Mouse (Mus musculus) liver, embryonic 15.5 days (tissue): Measurements from ENCODE around the gene Olfr469. TPM values are rescaled to one million over a fixed set of nuclear protein-coding genes. Genes with fewer than 3 reads are reported as not detected.
"Not testable (repeated sequence)": the region's sequence is repeated elsewhere in the genome, so short reads cannot be mapped to it uniquely, and the experiment has no call there.

Experiments
- ATAC-seq: fragments of 200-750 bp; cut with Nextera tagmentation; 2 replicates; pipeline ENCODE4 v1.8.0; 2017; ENCODE audit warnings: moderate number of reproducible peaks, mild to moderate bottlenecking, moderate library complexity; ENCODE audit not compliant: insufficient read depth
- H3K27ac ChIP-seq: fragments of 300-500 bp; sonication (generic); replicated peaks from 2 replicates; pipeline ENCODE4 v1.5.1; 2015; ENCODE audit warnings: mild to moderate bottlenecking, inconsistent platforms
- H3K27me3 ChIP-seq: fragments of 300-500 bp; sonication (generic); 2 replicates; pipeline ENCODE4 v1.6.1; 2015; ENCODE audit warnings: mild to moderate bottlenecking, inconsistent platforms
- H3K36me3 ChIP-seq: fragments of 300-500 bp; sonication (generic); replicated peaks from 2 replicates; pipeline ENCODE4 v1.6.1; 2015; ENCODE audit warnings: moderate library complexity, mild to moderate bottlenecking, inconsistent platforms
- H3K4me1 ChIP-seq: fragments of 300-500 bp; sonication (generic); replicated peaks from 2 replicates; pipeline ENCODE4 v1.6.1; 2015; ENCODE audit warnings: inconsistent platforms
- H3K4me2 ChIP-seq: fragments of 300-500 bp; sonication (generic); 2 replicates; pipeline ENCODE4 v1.6.1; 2015; ENCODE audit warnings: moderate library complexity, mild to moderate bottlenecking, inconsistent platforms
- H3K4me3 ChIP-seq: fragments of 300-500 bp; sonication (generic); replicated peaks from 2 replicates; pipeline ENCODE4 v1.5.1; 2015; ENCODE audit warnings: mild to moderate bottlenecking, inconsistent platforms
- H3K9ac ChIP-seq: fragments of 300-500 bp; sonication (generic); 2 replicates; pipeline ENCODE4 v1.6.1; 2015; ENCODE audit warnings: moderate library complexity, mild to moderate bottlenecking, inconsistent platforms
- H3K9me3 ChIP-seq: fragments of 300-500 bp; sonication (generic); replicated peaks from 2 replicates; pipeline ENCODE4 v1.6.1; 2016; ENCODE audit warnings: inconsistent platforms
- WGBS: fragments of 180-500 bp; shearing (Covaris S2); methylation state at CpG from one replicate; pipeline ENCODE4 v1.1.7; 2015; ENCODE audit warnings: mixed read lengths; ENCODE audit not compliant: insufficient replicate concordance; 5-methylcytosine and 5-hydroxymethylcytosine counted together
- polyA plus RNA-seq: library from polyadenylated mRNA; unstranded; fragments of >200 nt; fragmentation: Nextera tagmentation; extraction: Ambion mirVana; gene quantifications from 2 replicates; pipeline ENCODE4 v1.2.1, GENCODE M21; 2015

Olfr469 gene
- not detected in 2 replicates for polyA plus RNA-seq

- not testable (repeated sequence) for H3K4me3 ChIP-seq, H3K4me2 ChIP-seq, H3K9me3 ChIP-seq, H3K36me3 ChIP-seq, H3K4me1 ChIP-seq, H3K9ac ChIP-seq, H3K27ac ChIP-seq, H3K27me3 ChIP-seq, ATAC-seq
Observed at GRCm38 (mm10) chr7:107825441-107825840, at the start of gene Olfr469. Gene Olfr469, minus strand, starts transcription at chr7:107825541.

GRCm38 (mm10) chr7:107847390-107847789 is 22.0 kb upstream of the Olfr469 start, which contains the start of gene Olfr470:
Gene Olfr470, minus strand, starts transcription at chr7:107847490.
- H3K27me3 ChIP-seq, H3K9ac ChIP-seq, H3K4me2 ChIP-seq, H3K4me1 ChIP-seq, H3K4me3 ChIP-seq, ATAC-seq, H3K9me3 ChIP-seq, H3K36me3 ChIP-seq, H3K27ac ChIP-seq: not testable (repeated sequence)
- 46% methylated on average over 1 of the region's 1 CpGs for WGBS

- H3K4me3 ChIP-seq = no peak overlapping the region
- no peaks in the 10 kb centered on the region for H3K27me3 ChIP-seq
- no peak overlapping the region for H3K9ac ChIP-seq
- H3K27ac ChIP-seq = no peak overlapping the region
- WGBS = 58% methylated on average over 1 of the region's 1 CpGs
- ATAC-seq = no peak
- H3K36me3 ChIP-seq = no peaks in the 10 kb centered on the region
- H3K4me2 ChIP-seq = no peak overlapping the region
- H3K4me1 ChIP-seq = no peaks in the 10 kb centered on the region
- no peaks in the 10 kb centered on the region for H3K9me3 ChIP-seq
Observed at GRCm38 (mm10) chr7:107841719-107842118, 16.4 kb upstream of the Olfr469 start.

- not testable (repeated sequence) for H3K36me3 ChIP-seq, H3K27ac ChIP-seq, H3K9ac ChIP-seq, H3K9me3 ChIP-seq, H3K4me3 ChIP-seq, H3K27me3 ChIP-seq, ATAC-seq, H3K4me2 ChIP-seq, H3K4me1 ChIP-seq
- 34% methylated on average over 2 of the region's 2 CpGs for WGBS
Observed at GRCm38 (mm10) chr7:107823867-107824266, 1.5 kb downstream of the Olfr469 start.

DNA sequence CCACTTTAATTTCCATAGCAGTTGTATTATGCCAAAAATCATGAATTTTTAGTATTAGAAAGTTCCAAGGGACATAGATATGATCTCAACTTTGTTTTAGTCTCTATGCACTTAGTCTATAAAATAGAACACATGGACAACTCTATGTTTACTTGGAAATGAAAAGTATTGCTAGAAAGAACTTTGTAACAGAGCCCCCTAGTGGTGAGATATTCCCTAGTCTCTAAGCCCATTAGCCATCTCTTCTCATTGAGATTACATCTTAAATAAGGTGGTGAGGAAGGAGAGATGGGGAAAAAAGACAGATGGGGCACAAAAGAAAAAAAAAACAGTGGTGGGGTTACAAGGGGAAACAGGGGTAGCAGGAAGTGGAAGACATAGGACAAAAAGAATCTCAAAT is 5.9 kb downstream of the Olfr469 start:
- no peaks in the 10 kb centered on the region for H3K27me3 ChIP-seq
- no peak overlapping the region for H3K27ac ChIP-seq
- H3K4me2 ChIP-seq = no peak overlapping the region
- ATAC-seq = no peak
- H3K9me3 ChIP-seq = no peaks in the 10 kb centered on the region
- no peak overlapping the region for H3K9ac ChIP-seq
- H3K4me3 ChIP-seq = no peak overlapping the region
- H3K36me3 ChIP-seq = no peaks in the 10 kb centered on the region
- H3K4me1 ChIP-seq = no peaks in the 10 kb centered on the region

GRCm38 (mm10) chr7:107811963-107812362 is 13.4 kb downstream of the Olfr469 start, which contains the start of gene Olfr467:
Gene Olfr467, plus strand, starts transcription at chr7:107812263.
- H3K4me1 ChIP-seq = no peaks in the 10 kb centered on the region

GRCm38 (mm10) chr7:107802138-107802537 is 23.2 kb downstream of the Olfr469 start:
- 47% methylated on average over 3 of the region's 3 CpGs for WGBS
- no peak for ATAC-seq
- no peaks in the 10 kb centered on the region for H3K27me3 ChIP-seq

More at GRCm38 (mm10) chr7:107811963-107812362, 13.4 kb downstream of the Olfr469 start, which contains the start of gene Olfr467:
- Histone ChIP-seq H3K27me3 (no peaks in the 10 kb centered on the region), H3K4me2 (no peak within 1 kb of the TSS), H3K27ac (no peak within 1 kb of the TSS), H3K9me3 (no peaks in the 10 kb centered on the region), H3K9ac (no peak within 1 kb of the TSS), H3K36me3 (no peaks in the 10 kb centered on the region), H3K4me3 (no peak within 1 kb of the TSS)
- no peak for ATAC-seq

DNA sequence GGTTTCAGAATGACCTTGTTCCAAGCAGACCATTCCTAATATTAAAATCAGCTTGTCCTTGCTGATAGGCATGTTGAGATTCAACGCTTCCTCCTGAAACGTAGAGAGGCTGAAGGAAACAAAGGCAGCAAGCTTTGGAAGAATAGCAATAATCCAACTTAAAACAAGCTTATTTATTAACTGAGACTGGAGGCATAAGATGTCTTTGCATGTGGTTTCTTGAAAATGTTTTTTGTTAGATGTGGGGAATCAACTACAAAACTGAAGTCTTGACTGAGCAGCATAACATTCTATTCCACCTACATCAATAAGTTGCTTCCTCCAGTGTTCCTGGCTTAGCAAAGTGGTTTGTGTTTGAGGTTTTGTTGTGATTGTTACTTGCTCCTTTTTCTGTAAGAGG is 24.2 kb downstream of the Olfr469 start, which contains the start of gene Ovch2:
Ovch2 (minus strand) TSS at position 101 of the 400 bp plus-strand sequence.
- Histone ChIP-seq H3K36me3 (no peaks in the 10 kb centered on the region), H3K4me3 (no peak within 1 kb of the TSS), H3K4me1 (no peaks in the 10 kb centered on the region), H3K27ac (no peak within 1 kb of the TSS), H3K27me3 (no peaks in the 10 kb centered on the region), H3K9ac (no peak within 1 kb of the TSS), H3K4me2 (no peak within 1 kb of the TSS), H3K9me3 (no peaks in the 10 kb centered on the region)
- no peak for ATAC-seq
- WGBS = 67% methylated on average over 2 of the region's 2 CpGs

More at GRCm38 (mm10) chr7:107802138-107802537, 23.2 kb downstream of the Olfr469 start:
- Histone ChIP-seq H3K36me3 (no peaks in the 10 kb centered on the region), H3K9me3 (no peaks in the 10 kb centered on the region), H3K27ac (no peak overlapping the region), H3K4me3 (no peak overlapping the region), H3K9ac (no peak overlapping the region), H3K4me1 (no peaks in the 10 kb centered on the region), H3K4me2 (no peak overlapping the region)

DNA sequence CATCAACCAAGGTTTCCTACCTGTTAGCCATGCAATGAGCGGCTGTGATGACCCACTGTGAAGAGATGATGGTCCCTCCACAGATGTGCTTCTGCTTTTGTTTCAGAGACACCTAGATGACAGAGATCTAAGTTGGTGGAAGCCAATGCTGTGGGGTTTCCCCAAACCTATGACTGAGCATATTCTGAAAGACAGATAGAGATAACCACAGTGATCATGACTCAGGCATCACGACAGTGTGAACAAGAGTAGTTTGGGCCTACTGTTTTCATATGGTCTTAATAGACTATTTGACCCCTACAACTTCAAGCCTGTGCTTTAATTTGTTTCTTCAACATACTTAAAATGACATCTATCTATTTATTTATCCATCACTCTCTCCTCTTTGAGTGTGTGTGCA is 28.8 kb downstream of the Olfr469 start:
- 55% methylated on average over 2 of the region's 2 CpGs for whole genome bisulfite sequencing
- Histone ChIP-seq H3K36me3 (no peaks in the 10 kb centered on the region), H3K9me3 (no peaks in the 10 kb centered on the region), H3K4me1 (no peaks in the 10 kb centered on the region), H3K4me2 (no peak overlapping the region), H3K27ac (no peak overlapping the region), H3K4me3 (no peak overlapping the region), H3K9ac (no peak overlapping the region), H3K27me3 (no peaks in the 10 kb centered on the region)
- ATAC-seq = no peak

- no peak overlapping the region for H3K4me3 ChIP-seq
- no peaks in the 10 kb centered on the region for H3K36me3 ChIP-seq
- no peak overlapping the region for H3K27ac ChIP-seq
- H3K27me3 ChIP-seq = no peaks in the 10 kb centered on the region
- H3K4me2 ChIP-seq = no peak overlapping the region
- ATAC-seq = no peak
- H3K4me1 ChIP-seq = no peaks in the 10 kb centered on the region
- 36% methylated on average over 3 of the region's 3 CpGs for WGBS
- no peak overlapping the region for H3K9ac ChIP-seq
- H3K9me3 ChIP-seq = no peaks in the 10 kb centered on the region
Observed at GRCm38 (mm10) chr7:107787977-107788620, 37.2 kb downstream of the Olfr469 start.

GRCm38 (mm10) chr7:107779611-107780010 is 45.7 kb downstream of the Olfr469 start:
- Histone ChIP-seq H3K4me2 (no peak overlapping the region), H3K4me3 (no peak overlapping the region), H3K27ac (no peak overlapping the region), H3K9me3 (no peaks in the 10 kb centered on the region), H3K9ac (no peak overlapping the region), H3K27me3 (no peaks in the 10 kb centered on the region), H3K36me3 (no peaks in the 10 kb centered on the region), H3K4me1 (no peaks in the 10 kb centered on the region)
- no peak for ATAC-seq
- WGBS = 32% methylated on average over 4 of the region's 4 CpGs

DNA sequence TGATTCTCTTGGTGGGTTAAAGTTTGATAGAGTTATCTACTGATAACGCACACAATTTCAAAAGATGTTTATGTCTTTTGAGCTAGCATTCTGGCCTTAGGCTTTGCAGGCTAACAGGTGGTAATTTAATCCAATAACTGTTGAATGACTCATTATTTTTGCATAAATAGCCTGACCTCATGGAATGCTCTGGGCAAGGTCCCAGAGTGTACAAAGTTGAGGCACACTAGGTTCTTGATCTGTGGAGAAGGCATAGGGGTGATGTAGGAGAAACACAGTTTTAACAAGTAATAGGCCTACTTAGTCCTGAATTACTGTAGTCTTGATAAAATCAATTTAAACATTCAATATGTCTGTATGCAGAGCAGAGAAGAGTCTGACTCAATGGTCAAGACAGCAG is 47.1 kb downstream of the Olfr469 start:
- ATAC-seq = no peak
- Histone ChIP-seq H3K27me3 (no peaks in the 10 kb centered on the region), H3K4me3 (no peak overlapping the region), H3K4me1 (no peaks in the 10 kb centered on the region), H3K4me2 (no peak overlapping the region), H3K9me3 (no peaks in the 10 kb centered on the region), H3K27ac (no peak overlapping the region), H3K9ac (no peak overlapping the region), H3K36me3 (no peaks in the 10 kb centered on the region)
- WGBS = 56% methylated on average over 1 of the region's 1 CpGs
